Mouse (Mus musculus) embryonic facial prominence, embryonic 11.5 days (tissue): ENCODE data around the gene Gtf2i. TPM values are rescaled to one million over a fixed set of nuclear protein-coding genes. Genes with fewer than 3 reads are reported as not detected.

Experiments used
- ATAC-seq: fragments of 200-750 bp; cut with Nextera tagmentation; replicated peaks from 2 replicates; pipeline ENCODE4 v1.8.0; 2017; ENCODE audit warnings: low read depth; ENCODE audit not compliant: insufficient number of reproducible peaks, low FRiP score, low TSS enrichment
- DNase-seq: peaks from one replicate; pipeline ENCODE4 v3.0.0-alpha.2; 2015; ENCODE audit warnings: low spot score
- H3K27ac ChIP-seq: fragments of 300-500 bp; sonication (generic); replicated peaks from 2 replicates; pipeline ENCODE4 v1.5.1; 2014; ENCODE audit warnings: mild to moderate bottlenecking, low read depth, low read length, control low read depth
- H3K27me3 ChIP-seq: fragments of 300-500 bp; sonication (generic); 2 replicates; pipeline ENCODE4 v1.6.1; 2014; ENCODE audit warnings: mild to moderate bottlenecking, low read length, moderate library complexity, mixed read lengths; ENCODE audit not compliant: control insufficient read depth, insufficient read depth
- H3K36me3 ChIP-seq: fragments of 300-500 bp; sonication (generic); replicated peaks from 2 replicates; pipeline ENCODE4 v1.6.1; 2014; ENCODE audit warnings: low read depth, mild to moderate bottlenecking, low read length, moderate library complexity, mixed read lengths; ENCODE audit not compliant: control insufficient read depth, insufficient read depth
- H3K4me1 ChIP-seq: fragments of 300-500 bp; sonication (generic); 2 replicates; pipeline ENCODE4 v1.6.1; 2014; ENCODE audit warnings: low read length, mixed read lengths; ENCODE audit not compliant: control insufficient read depth, insufficient read depth
- H3K4me2 ChIP-seq: fragments of 300-500 bp; sonication (generic); 2 replicates; pipeline ENCODE4 v1.6.1; 2014; ENCODE audit warnings: low read depth, mild to moderate bottlenecking, control low read depth, low read length, moderate library complexity
- H3K4me3 ChIP-seq: fragments of 300-500 bp; sonication (generic); 2 replicates; pipeline ENCODE4 v1.5.1; 2014; ENCODE audit warnings: low read depth, low read length, control low read depth
- H3K9ac ChIP-seq: fragments of 300-500 bp; sonication (generic); replicated peaks from 2 replicates; pipeline ENCODE4 v1.6.1; 2014; ENCODE audit warnings: mild to moderate bottlenecking, control low read depth, low read length
- H3K9me3 ChIP-seq: fragments of 300-500 bp; sonication (generic); replicated peaks from 2 replicates; pipeline ENCODE4 v1.6.1; 2016; ENCODE audit warnings: mild to moderate bottlenecking, low read length, inconsistent platforms, mixed read lengths; ENCODE audit not compliant: control insufficient read depth
- WGBS: fragments of 180-500 bp; shearing (Covaris S2); extraction: QIAGEN DNeasy Blood & Tissue Kit; methylation state at CpG from one replicate; pipeline ENCODE4 v1.1.7; 2014; 5-methylcytosine and 5-hydroxymethylcytosine counted together
- polyA plus RNA-seq: library from polyadenylated mRNA; unstranded; fragments of >200 nt; fragmentation: Nextera tagmentation; extraction: Ambion mirVana; gene quantifications from 2 replicates; pipeline ENCODE4 v1.2.1, GENCODE M21; 2014

The Gtf2i gene
- polyA plus RNA-seq, 1 experiment from 2014 or later: 193 TPM

- no peaks in the 10 kb centered on the region for H3K27me3 ChIP-seq
- no peak overlapping the region for H3K9ac ChIP-seq
- no peak for ATAC-seq
- no peaks in the 10 kb centered on the region for H3K4me1 ChIP-seq
- H3K4me3 ChIP-seq: no peak overlapping the region
- 81% methylated on average over 11 of the region's 11 CpGs for WGBS
- H3K9me3 ChIP-seq: no peaks in the 10 kb centered on the region
- peaks cover 32% of the 10 kb centered on the region for H3K36me3 ChIP-seq
- no peak overlapping the region for H3K27ac ChIP-seq
- no peak for DNase-seq
- no peak overlapping the region for H3K4me2 ChIP-seq
Observed at GRCm38 (mm10) chr5:134272761-134273160, 41.8 kb downstream of the Gtf2i start.

GRCm38 (mm10) chr5:134271421-134271820 is 43.1 kb downstream of the Gtf2i start:
- no peak overlapping the region for H3K9ac ChIP-seq

GRCm38 (mm10) chr5:134270566-134270965 is 44.0 kb downstream of the Gtf2i start:
- Histone ChIP-seq H3K27ac (no peak overlapping the region), H3K9me3 (no peaks in the 10 kb centered on the region), H3K36me3 (peaks cover 35% of the 10 kb centered on the region), H3K9ac (no peak overlapping the region), H3K4me1 (no peaks in the 10 kb centered on the region), H3K4me3 (no peak overlapping the region), H3K27me3 (no peaks in the 10 kb centered on the region), H3K4me2 (no peak overlapping the region)
- no peak for DNase-seq
- no peak for ATAC-seq
- WGBS: 94% methylated on average over 4 of the region's 4 CpGs

More at GRCm38 (mm10) chr5:134271421-134271820, 43.1 kb downstream of the Gtf2i start:
- no peaks in the 10 kb centered on the region for H3K27me3 ChIP-seq
- no peak overlapping the region for H3K27ac ChIP-seq
- H3K4me2 ChIP-seq: no peak overlapping the region
- no peaks in the 10 kb centered on the region for H3K4me1 ChIP-seq
- WGBS: 92% methylated on average over 11 of the region's 11 CpGs
- H3K4me3 ChIP-seq: no peak overlapping the region
- H3K9me3 ChIP-seq: no peaks in the 10 kb centered on the region
- no peak for DNase-seq
- peaks cover 32% of the 10 kb centered on the region for H3K36me3 ChIP-seq
- no peak for ATAC-seq

- no peak for ATAC-seq
- peaks cover 39% of the 10 kb centered on the region for H3K36me3 ChIP-seq
Observed at GRCm38 (mm10) chr5:134269751-134270150, 44.8 kb downstream of the Gtf2i start.

GRCm38 (mm10) chr5:134268751-134269150 is 45.8 kb downstream of the Gtf2i start:
- 95% methylated on average over 8 of the region's 8 CpGs for WGBS
- DNase-seq (no peak), ATAC-seq (no peak)
- H3K4me1 ChIP-seq: no peaks in the 10 kb centered on the region
- H3K27me3 ChIP-seq: no peaks in the 10 kb centered on the region
- no peak overlapping the region for H3K9ac ChIP-seq
- H3K27ac ChIP-seq: no peak overlapping the region
- no peaks in the 10 kb centered on the region for H3K9me3 ChIP-seq
- peaks cover 37% of the 10 kb centered on the region for H3K36me3 ChIP-seq
- H3K4me2 ChIP-seq: no peak overlapping the region
- no peak overlapping the region for H3K4me3 ChIP-seq

More at GRCm38 (mm10) chr5:134269751-134270150, 44.8 kb downstream of the Gtf2i start:
- Histone ChIP-seq H3K4me3 (no peak overlapping the region), H3K9ac (no peak overlapping the region), H3K4me2 (no peak overlapping the region), H3K4me1 (no peaks in the 10 kb centered on the region), H3K27ac (no peak overlapping the region), H3K9me3 (no peaks in the 10 kb centered on the region), H3K27me3 (no peaks in the 10 kb centered on the region)
- WGBS: 94% methylated on average over 5 of the region's 5 CpGs
- no peak for DNase-seq

GRCm38 (mm10) chr5:134266404-134266803 is 48.2 kb downstream of the Gtf2i start:
- Histone ChIP-seq H3K9ac (no peak overlapping the region), H3K27me3 (no peaks in the 10 kb centered on the region), H3K4me1 (no peaks in the 10 kb centered on the region), H3K4me2 (no peak overlapping the region), H3K4me3 (no peak overlapping the region), H3K9me3 (no peaks in the 10 kb centered on the region), H3K27ac (no peak overlapping the region), H3K36me3 (peaks cover 37% of the 10 kb centered on the region)
- 80% methylated on average over 18 of the region's 18 CpGs for WGBS
- DNase-seq (no peak), ATAC-seq (no peak)

- Histone ChIP-seq H3K9me3 (no peaks in the 10 kb centered on the region), H3K27me3 (no peaks in the 10 kb centered on the region), H3K4me1 (no peaks in the 10 kb centered on the region), H3K9ac (no peak overlapping the region), H3K4me3 (no peak overlapping the region), H3K27ac (no peak overlapping the region), H3K36me3 (peaks cover 40% of the 10 kb centered on the region), H3K4me2 (no peak overlapping the region)
- ATAC-seq (no peak), DNase-seq (no peak)
- 67% methylated on average over 2 of the region's 2 CpGs for WGBS
Observed at GRCm38 (mm10) chr5:134265890-134266289, 48.7 kb downstream of the Gtf2i start.

- H3K9ac ChIP-seq: no peak overlapping the region
- H3K9me3 ChIP-seq: no peaks in the 10 kb centered on the region
- peaks cover 56% of the 10 kb centered on the region for H3K36me3 ChIP-seq
- DNase-seq (no peak), ATAC-seq (no peak)
- H3K4me2 ChIP-seq: no peak overlapping the region
- 93% methylated on average over 9 of the region's 9 CpGs for WGBS
- H3K27me3 ChIP-seq: no peaks in the 10 kb centered on the region
- H3K4me3 ChIP-seq: no peak overlapping the region
- H3K27ac ChIP-seq: no peak overlapping the region
- H3K4me1 ChIP-seq: no peaks in the 10 kb centered on the region
Observed at GRCm38 (mm10) chr5:134260001-134260636, 54.4 kb downstream of the Gtf2i start.
